Mouse (Mus musculus) layer of hippocampus, postnatal 14 days (tissue): ENCODE data around the gene Polr2b. TPM values are rescaled to one million over a fixed set of nuclear protein-coding genes. Genes with fewer than 3 reads are reported as not detected.

Source experiments
- DNase-seq, 2 experiments: peaks; one replicate each; pipeline ENCODE4 v3.0.0; 2021 to 2022; ENCODE audit warnings: low spot score in 2 of 2, mixed read lengths in 1 of 2
- total RNA-seq, 2 experiments: library from RNA; stranded (reverse); gene quantifications; 2 replicates each; pipeline ENCODE4 v1.2.3; 2021

The Polr2b gene
- total RNA-seq, 2 experiments from 2014 or later, result 48.1 to 48.7 TPM

DNA sequence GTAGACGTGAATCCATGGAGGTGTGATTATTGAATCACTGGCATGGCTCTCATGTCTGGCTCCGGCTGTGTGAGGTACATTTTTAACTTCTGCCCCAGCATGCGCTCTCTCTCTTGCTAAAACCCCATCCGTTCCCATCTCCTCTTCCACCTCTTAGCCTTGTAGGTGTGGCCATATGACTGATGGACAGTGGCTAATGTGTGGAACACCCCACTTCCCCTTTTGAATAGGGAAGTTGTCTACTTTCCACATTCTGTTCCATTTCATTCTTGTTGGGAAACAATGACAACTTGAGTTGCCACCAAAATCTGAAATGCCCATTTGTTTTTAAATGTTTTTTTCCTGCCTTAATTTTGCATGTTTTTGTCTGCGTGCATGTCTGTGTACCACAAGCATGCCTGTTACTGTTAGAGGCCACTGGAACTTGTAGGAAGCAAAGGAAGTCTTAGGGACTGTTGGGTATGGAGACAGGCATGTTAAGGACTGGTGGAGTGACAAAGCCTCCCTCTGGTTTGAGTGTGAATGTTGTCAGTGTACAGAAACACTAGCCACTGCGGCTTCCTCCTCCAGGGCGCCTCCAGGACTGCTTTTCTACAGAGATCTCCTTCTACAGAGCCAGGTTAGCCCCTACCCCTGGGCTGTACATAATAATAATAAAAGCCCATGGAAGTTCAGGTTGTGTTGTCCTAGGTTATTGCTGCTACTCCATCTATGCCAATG, 17.0 kb upstream of the Polr2b start:
- DNase-seq, result no peak

GRCm38 (mm10) chr5:77299486-77299885, 10.5 kb upstream of the Polr2b start:
- no peak for DNase-seq

- DNase-seq, result no peak
These were observed 8.5 kb upstream of the Polr2b start for GRCm38 (mm10) chr5:77301296-77301903.

DNA sequence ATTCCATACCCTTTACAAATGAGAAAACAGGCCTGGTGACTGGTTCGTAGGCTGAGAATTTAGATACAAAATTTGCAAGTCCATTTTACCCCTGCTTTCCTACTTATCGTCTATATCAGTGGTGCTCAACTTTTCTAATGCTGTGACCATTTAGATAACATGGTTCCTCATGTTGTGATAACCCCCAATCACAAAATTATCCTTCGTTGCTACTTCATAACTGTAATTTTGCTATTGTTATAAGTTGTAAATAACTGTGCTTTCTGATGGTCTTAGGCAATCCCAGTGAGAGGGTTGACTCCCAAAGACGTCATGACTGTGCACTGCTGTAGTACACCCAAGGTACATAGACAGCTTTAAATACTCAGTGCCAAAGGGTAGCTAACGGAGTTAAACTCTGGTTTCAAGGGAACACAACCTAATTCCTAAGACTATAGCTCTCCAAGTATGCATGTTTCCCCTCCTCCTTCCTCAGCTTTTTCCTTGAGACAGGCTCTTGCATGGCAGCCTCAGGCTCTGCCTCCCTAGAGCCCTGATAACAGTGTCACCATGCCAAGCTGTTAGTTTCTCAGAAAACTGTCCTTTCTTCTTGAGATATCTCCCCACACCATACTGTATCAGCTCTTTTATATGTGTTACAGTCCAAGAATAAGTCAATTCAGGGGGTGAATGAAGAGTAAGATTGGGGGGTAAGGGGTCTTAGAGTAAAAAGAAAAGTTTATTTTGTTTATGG, 2.0 kb upstream of the Polr2b start:
- no peak for DNase-seq

- DNase-seq, result no peak
These were observed 668 bp upstream of the Polr2b start for GRCm38 (mm10) chr5:77309051-77309906.

GRCm38 (mm10) chr5:77314206-77314605, 4.3 kb downstream of the Polr2b start:
- DNase-seq, result no peak

DNA sequence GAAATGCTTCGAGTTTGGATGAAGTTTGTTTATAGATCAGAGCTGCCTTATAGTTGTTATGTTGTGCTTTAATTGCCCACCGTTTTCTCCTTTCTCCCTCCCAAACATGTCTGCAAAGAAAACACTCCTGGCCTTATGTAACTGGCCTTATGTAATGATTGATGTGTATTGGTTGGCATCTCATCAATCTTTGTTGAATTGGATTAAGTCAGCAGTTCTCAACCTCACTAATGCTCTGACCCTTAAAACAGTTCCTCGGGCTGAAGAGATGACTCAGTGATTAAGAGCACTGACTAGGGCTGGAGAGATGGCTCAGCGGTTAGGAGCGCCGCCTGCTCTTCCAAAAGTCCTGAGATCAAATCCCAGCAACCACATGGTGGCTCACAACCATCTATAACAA, 5.0 kb downstream of the Polr2b start:
- no peak for DNase-seq

DNA sequence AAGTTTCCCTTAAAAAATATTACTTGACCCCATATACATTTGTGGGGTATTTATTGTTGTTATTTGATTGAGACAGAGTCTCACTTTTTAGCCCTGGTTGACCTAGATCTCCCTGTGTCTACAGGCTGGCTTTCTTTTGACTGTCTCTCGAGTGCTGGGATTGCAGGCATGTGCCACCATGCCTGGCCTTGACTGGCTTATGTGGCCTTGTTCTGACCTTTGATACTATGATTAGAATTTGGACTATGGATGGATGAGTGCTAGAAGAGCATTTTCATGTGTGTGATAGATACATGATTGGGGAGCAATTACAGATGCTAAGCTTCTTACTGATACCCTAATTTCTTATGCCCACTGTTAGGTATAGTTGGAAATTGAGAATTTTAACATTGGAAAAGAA, 15.0 kb downstream of the Polr2b start:
- DNase-seq, result no peak

DNA sequence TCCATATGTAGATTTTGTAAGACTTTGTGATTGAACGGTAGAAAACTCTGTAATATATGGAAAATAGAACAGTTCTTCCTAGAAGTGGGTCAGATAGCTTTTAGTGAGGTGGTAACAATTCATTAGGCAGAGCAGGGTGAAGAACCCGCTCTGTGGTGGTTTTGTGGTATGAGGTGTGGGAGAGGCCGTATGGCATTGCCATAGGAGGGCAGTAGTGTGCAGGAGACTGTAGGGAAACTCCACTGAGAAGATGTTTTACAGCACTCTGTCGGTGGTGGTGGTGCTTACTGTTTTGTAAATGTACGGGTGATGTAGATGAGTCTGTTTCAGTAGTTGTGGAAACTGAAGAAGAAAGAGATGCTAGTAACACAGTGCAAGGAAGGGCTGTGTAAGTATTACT, 20.2 kb downstream of the Polr2b start:
- no peak for DNase-seq

DNA sequence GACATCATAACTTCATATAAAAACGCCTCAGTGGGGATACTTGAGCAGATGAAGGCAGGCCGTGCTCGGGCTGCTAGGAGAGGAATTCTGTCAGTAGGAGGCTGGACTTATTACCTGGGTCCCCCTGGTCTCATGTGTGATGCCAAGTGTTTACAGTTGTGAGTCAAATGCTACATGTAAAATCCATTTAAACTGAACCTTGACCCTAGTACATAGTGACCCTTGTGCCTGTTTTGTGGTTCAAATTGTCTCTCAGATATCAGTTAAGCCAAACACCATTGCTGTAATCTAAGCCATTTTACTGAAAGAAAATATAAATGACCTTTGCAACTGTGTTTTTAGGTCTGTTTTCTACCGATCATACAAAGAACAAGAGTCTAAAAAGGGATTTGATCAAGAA, 30.1 kb downstream of the Polr2b start:
- no peak for DNase-seq

- no peak for DNase-seq
These were observed 39.0 kb downstream of the Polr2b start for GRCm38 (mm10) chr5:77348901-77349300.

DNA sequence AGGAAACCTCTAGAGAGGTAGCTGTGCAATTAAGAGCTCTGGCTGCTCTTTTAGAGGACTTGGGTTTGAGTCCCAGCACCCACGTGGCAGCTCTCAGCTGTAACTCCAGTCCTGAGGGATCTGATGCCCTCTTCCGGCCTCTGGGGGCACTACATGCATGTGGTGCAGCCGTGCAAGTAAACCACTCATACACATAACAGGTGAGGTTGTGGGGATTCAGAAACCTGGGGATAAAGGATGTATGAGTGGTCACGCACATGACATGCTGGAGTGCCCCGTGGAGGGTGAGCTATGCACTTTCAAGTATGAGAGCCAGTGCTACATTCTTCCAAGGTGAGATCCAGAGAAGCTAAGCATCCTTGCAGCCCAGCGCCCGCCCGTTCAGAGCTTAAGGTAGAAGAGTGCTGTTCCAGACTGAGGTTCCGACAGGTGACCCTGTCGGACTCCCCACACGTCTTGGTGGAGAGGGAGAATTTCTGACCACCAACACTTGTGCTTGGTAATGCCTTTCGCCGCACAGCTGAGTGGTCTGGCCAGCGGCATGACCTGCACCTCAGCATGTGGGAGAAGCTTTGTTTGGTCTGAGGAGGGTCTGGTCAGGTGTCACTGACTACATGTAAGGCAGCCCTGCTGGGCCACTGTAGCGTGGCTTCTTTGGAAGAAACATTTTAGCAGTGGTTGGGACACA, 40.2 kb downstream of the Polr2b start:
- no peak for DNase-seq

- DNase-seq, result no peak
These were observed 41.7 kb downstream of the Polr2b start for GRCm38 (mm10) chr5:77351691-77352090.

DNA sequence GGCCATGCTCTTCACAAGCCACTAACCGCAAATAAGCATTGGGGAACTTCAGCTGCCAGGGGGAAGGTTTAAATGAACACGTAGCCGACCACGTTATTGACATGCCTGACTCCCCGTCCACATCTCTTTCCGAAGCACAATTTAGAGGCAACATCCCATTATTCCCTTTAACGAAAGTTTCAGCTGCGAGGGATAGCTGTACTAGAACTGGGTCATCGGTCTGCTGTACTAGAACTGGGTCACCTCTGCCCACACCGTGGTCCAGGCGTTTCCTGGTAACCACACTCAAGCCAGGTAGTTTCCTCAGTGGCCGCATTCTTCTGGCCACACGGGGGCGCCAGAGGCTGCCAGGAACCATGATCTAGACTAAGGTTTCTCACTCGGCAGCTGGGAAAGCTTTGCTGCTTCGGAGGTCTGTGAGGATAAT, 44.4 kb downstream of the Polr2b start:
- peak; percentile 87 to 88 for DNase-seq

DNA sequence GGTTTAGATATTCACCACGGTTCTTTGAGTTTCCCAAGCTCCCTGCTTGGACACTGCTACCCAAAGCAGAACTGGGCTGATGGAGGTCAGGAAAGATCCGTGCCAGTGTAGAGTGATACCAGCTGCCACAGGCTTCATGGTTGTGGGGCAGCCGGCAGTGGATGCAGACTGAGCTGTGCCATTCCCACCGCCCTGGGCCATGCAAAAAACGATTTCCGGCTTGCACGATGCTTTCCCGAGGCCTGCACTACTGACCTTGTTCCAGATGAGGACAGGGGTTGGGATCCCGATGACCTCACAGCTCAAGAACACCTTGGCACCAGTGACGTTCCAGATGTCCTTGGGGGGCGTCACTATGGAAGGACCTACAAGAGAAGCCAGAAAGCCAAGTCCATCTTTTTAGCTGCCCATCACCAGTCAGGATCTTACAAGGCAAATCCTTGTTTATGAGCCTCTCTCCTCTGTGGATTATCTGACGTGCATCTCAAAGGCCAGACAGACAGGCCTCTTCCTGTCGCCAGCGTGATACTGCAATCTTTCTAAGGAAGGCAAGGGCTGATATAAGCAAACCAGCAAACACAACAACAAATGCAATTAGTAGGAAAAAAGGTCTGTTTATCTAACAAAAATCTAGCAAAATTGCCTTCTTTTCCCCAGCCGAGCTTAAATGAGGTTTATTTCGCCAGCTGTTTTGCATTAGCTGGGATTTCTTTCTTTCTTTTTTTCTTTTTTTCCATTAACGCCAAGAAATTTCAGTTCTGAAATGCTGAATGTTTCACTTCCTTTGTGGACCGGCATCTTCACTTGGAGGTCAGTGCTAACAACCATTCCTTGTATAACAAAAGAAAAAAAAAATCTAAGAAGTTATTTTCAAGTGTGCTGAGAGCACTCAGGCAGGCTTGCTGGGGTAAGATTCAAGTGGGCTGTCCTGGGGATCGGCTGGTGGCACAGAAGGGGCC, 45.6 kb downstream of the Polr2b start:
- DNase-seq, result no peak

DNA sequence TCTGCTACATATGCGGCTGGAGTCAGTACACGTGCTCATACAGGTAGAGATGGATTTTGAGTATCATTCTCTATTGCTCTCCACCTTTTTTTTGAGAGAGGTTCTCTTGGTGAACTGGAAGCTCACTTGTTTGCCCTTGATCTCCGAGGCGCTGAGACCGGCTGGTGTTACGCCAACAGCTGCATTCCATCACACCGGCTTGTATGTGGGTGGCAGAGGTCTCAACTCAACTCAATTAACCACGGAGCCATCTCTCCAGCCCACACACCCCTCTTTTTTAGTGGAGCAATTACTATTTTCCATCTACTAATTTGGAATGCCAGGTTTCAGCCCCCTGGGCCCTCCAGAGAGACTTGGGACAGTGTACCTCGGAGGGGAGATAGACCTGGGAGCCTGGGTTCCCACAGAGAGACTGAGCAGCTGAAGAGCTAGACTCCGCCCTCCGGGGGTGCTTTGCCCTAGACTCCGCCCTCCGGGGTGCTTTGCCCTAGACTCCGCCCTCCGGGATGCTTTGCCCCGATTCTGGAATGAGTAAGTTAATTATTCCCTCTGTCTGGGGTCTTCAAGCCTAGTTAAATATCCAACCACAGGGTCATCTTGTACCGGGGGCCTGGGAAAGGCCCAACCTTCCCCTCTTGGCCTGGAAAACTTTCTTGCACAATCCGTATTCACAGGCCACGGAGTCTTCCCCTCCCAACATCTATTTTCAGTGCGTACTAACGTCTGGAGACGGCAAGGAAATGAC, 47.6 kb downstream of the Polr2b start:
- DNase-seq, result no peak

GRCm38 (mm10) chr5:77358347-77358746, 48.4 kb downstream of the Polr2b start:
- no peak for DNase-seq

GRCm38 (mm10) chr5:77359971-77360370, 50.0 kb downstream of the Polr2b start:
- DNase-seq, result no peak

GRCm38 (mm10) chr5:77361006-77361405, 51.1 kb downstream of the Polr2b start:
- no peak for DNase-seq
